In the genomic region with DNA sequence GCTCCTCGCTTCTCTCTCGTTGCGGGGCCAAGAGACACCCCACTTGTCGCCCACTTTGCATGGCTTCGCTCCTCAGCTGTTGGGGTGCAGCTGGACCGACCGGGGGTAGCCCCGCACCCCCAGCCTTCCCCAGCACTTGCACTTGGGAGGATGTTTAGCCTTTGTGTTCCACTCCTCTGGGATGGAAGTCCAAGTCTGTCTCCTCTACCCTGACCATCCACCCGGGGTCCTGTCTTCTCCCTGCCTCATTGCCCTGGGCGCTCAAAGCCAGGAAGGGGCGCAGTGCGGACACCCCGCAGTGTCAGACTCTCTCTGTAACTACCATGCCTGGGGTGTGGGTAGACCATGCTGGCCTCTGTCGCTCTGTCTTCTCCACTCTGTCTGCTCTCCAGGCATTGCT, we compare ENCODE assay signal across 9 mouse cellular contexts. TPM values are rescaled to one million over a fixed set of nuclear protein-coding genes. Genes with fewer than 3 reads are reported as not detected.
DNase-seq lines count a peak whose midpoint lies in the region; ATAC-seq and TF ChIP-seq lines count a peak whose summit lies in the region.
"Had no signal": no experiment of that assay in that cellular context is flagged by ENCODE, and none has a peak within 500 bp of the region (broad histone marks: within the 10 kb centered on the region; RNA-seq: fewer than 3 reads in every experiment).

No protein-coding gene starts in this region.

- H3K27me3 ChIP-seq in embryonic facial prominence, embryonic 13.5 days, result peaks cover 56% of the 10 kb centered on the region
- 0 out of 2 replicates have a peak, but pooled peaks cover 5% of the 10 kb centered on the region for H3K27me3 ChIP-seq in intestine, embryonic 14.5 days (replicated peaks; ENCODE audit: control insufficient read depth, insufficient read depth, low read length)
- H3K27me3 ChIP-seq in midbrain, postnatal 0 days (ENCODE audit: insufficient read depth, low read length), result no peaks in the 10 kb centered on the region

- no peaks in the 10 kb centered on the region for H3K36me3 ChIP-seq in embryonic facial prominence, embryonic 13.5 days
- H3K36me3 ChIP-seq in intestine, embryonic 14.5 days (ENCODE audit: control insufficient read depth, insufficient read depth, low read length), result no peaks in the 10 kb centered on the region
- H3K36me3 ChIP-seq in midbrain, postnatal 0 days (ENCODE audit: insufficient read depth, low read length), result no peaks in the 10 kb centered on the region

- peak; percentile 52; the same call in 1 of the 2 replicates for ATAC-seq in embryonic facial prominence, embryonic 13.5 days (ENCODE audit: insufficient number of reproducible peaks, insufficient read depth, low FRiP score, low TSS enrichment, low read depth)
- peak; percentile 44; the same call in 1 of the 2 replicates for ATAC-seq in intestine, embryonic 14.5 days (replicated peaks; ENCODE audit: low FRiP score, low TSS enrichment, low read depth)
- peak; percentile 60 for ATAC-seq in midbrain, postnatal 0 days (ENCODE audit: low FRiP score)

- H3K9ac ChIP-seq in embryonic facial prominence, embryonic 13.5 days, result peak overlapping the region; percentile 46; the same call in 1 of the 2 replicates
- H3K9ac ChIP-seq in intestine, embryonic 14.5 days (ENCODE audit: low read length), result peak overlapping the region; percentile 31
- peak overlapping the region; percentile 61 for H3K9ac ChIP-seq in midbrain, postnatal 0 days (replicated peaks; ENCODE audit: low read length, poor library complexity, severe bottlenecking)

- DNase-seq in kidney, adult 18-20 months, result peak; percentile 4
- no peak for DNase-seq in kidney, postnatal 10 days
- no peak for DNase-seq in intestine, embryonic 14.5 days (ENCODE audit: low spot score)
- DNase-seq in midbrain, postnatal 0 days (ENCODE audit: low spot score), result no peak
- DNase-seq in gastrocnemius, postnatal 4 days (ENCODE audit: low spot score in 2 of 2), result no peak
- DNase-seq in left cerebral cortex, adult 8-10 months (ENCODE audit: low spot score in 2 of 2), result no peak
- no peak for DNase-seq in urinary bladder, postnatal 25 days (ENCODE audit: low spot score)
- DNase-seq: layer of hippocampus, adult 9-11 months had no signal

- WGBS in embryonic facial prominence, embryonic 13.5 days, result 12% methylated on average over 14 of the region's 14 CpGs
- WGBS in intestine, embryonic 14.5 days, result 14% methylated on average over 13 of the region's 14 CpGs
- 6% methylated on average over 13 of the region's 14 CpGs for WGBS in midbrain, postnatal 0 days

- peak overlapping the region; percentile 49 for H3K4me3 ChIP-seq in embryonic facial prominence, embryonic 13.5 days
- peak overlapping the region; percentile 34 for H3K4me3 ChIP-seq in intestine, embryonic 14.5 days (ENCODE audit: low read depth, low read length)
- H3K4me3 ChIP-seq in midbrain, postnatal 0 days (ENCODE audit: low read depth, low read length), result peak overlapping the region; percentile 71

- H3K27ac ChIP-seq in embryonic facial prominence, embryonic 13.5 days, result no peak overlapping the region
- H3K27ac ChIP-seq in intestine, embryonic 14.5 days (ENCODE audit: low read depth), result no peak overlapping the region
- H3K27ac ChIP-seq in midbrain, postnatal 0 days (ENCODE audit: low read depth, low read length), result no peak overlapping the region

- TF ChIP-seq CTCF in midbrain, postnatal 0 days (IDR thresholded peaks at IDR 0.05), result no peak

- H3K9me3 ChIP-seq in embryonic facial prominence, embryonic 13.5 days, result no peaks in the 10 kb centered on the region
- H3K9me3 ChIP-seq in intestine, embryonic 14.5 days (ENCODE audit: control insufficient read depth, low read length), result no peaks in the 10 kb centered on the region
- H3K9me3 ChIP-seq in midbrain, postnatal 0 days (ENCODE audit: low read length), result no peaks in the 10 kb centered on the region

- peaks cover 8% of the 10 kb centered on the region for H3K4me1 ChIP-seq in embryonic facial prominence, embryonic 13.5 days
- H3K4me1 ChIP-seq in intestine, embryonic 14.5 days (replicated peaks; ENCODE audit: control insufficient read depth, insufficient read depth, low read length), result no peaks in the 10 kb centered on the region
- no peaks in the 10 kb centered on the region for H3K4me1 ChIP-seq in midbrain, postnatal 0 days (ENCODE audit: insufficient read depth, low read length)

- peak overlapping the region; percentile 99 for H3K4me2 ChIP-seq in embryonic facial prominence, embryonic 13.5 days
- peak overlapping the region; percentile 75 for H3K4me2 ChIP-seq in intestine, embryonic 14.5 days (ENCODE audit: low read length)
- H3K4me2 ChIP-seq in midbrain, postnatal 0 days (ENCODE audit: low read depth, low read length, poor library complexity, severe bottlenecking), result peak overlapping the region; percentile 96

RNA-seq across cellular contexts. Expression of a gene that starts 0.4 kb away (rescaled TPM):
- 0.12 and 0.25 TPM in 2 replicates for polyA plus RNA-seq in embryonic facial prominence, embryonic 13.5 days (2015; fragmentation: Nextera tagmentation; extraction: Ambion mirVana)
- 1.1 and 1.2 TPM in 2 replicates for polyA plus RNA-seq in intestine, embryonic 14.5 days (2014; fragmentation: Nextera tagmentation; extraction: Ambion mirVana)
- total RNA-seq in midbrain, postnatal 0 days (2014; rRNA removed), result 6.7 and 8.5 TPM in 2 replicates
- polyA plus RNA-seq in midbrain, postnatal 0 days (2015; fragmentation: Nextera tagmentation; extraction: Ambion mirVana), result 4.8 and 5.7 TPM in 2 replicates
- total RNA-seq in gastrocnemius, postnatal 4 days (2021), result not detected
- 1 to 10 TPM; 2.3 to 3.0 (median 2.6) TPM for total RNA-seq in left cerebral cortex, adult 8-10 months (2022)
